Mouse (Mus musculus): ENCODE data around the gene Trim15. TPM values are rescaled to one million over a fixed set of nuclear protein-coding genes. Genes with fewer than 3 reads are reported as not detected.

Trim15 gene
- polyA plus RNA-seq (2012; rRNA removed) = 0.09 and 0.11 TPM in 2 replicates

GRCm38 (mm10) chr17:36866719-36867527 is at the start of gene Trim15:
Gene Trim15 (minus strand): TSS chr17:36867210.

GRCm38 (mm10) chr17:36897552-36898205 is 30.7 kb upstream of the Trim15 start, which contains the start of gene Trim31:
Gene Trim31 (plus strand): TSS chr17:36898118.

GRCm38 (mm10) chr17:36890073-36890903 is 23.3 kb upstream of the Trim15 start, which contains the start of gene Trim40:
Gene Trim40 (minus strand): TSS chr17:36890123.

GRCm38 (mm10) chr17:36869284-36869954 is 2.4 kb upstream of the Trim15 start, which contains the start of gene Trim10:
Gene Trim10 (plus strand): TSS chr17:36869574.

GRCm38 (mm10) chr17:36836874-36837647 is 29.9 kb downstream of the Trim15 start, which contains the start of gene Trim26:
Gene Trim26 (plus strand): TSS chr17:36837134.

GRCm38 (mm10) chr17:36811871-36812270 is 55.1 kb downstream of the Trim15 start, which contains the start of gene H2-M10.6:
Gene H2-M10.6 (plus strand): TSS chr17:36812171.

Other genes with a start within 250 kb of the Trim15 start
- not detected in 2 replicates for gene H2-M9, start 224.5 kb downstream of the Trim15 start, polyA plus RNA-seq (2012; rRNA removed)
- gene H2-M1, start 195.0 kb downstream of the Trim15 start, polyA plus RNA-seq (2012; rRNA removed) = not detected in 2 replicates
- not detected in 2 replicates for gene H2-M10.5, start 94.3 kb downstream of the Trim15 start, polyA plus RNA-seq (2012; rRNA removed)
- gene H2-M10.6, start 55.0 kb downstream of the Trim15 start, polyA plus RNA-seq (2012; rRNA removed) = not detected in 2 replicates
- gene Trim26, start 30.1 kb downstream of the Trim15 start, polyA plus RNA-seq (2012; rRNA removed) = 35.7 and 40.5 TPM in 2 replicates
- 0.29 and 0.55 TPM in 2 replicates for gene Trim10, start 2.4 kb upstream of the Trim15 start, polyA plus RNA-seq (2012; rRNA removed)
- 0.16 TPM in 1 of 2 replicates, not detected in the other for gene Trim40, start 22.9 kb upstream of the Trim15 start, polyA plus RNA-seq (2012; rRNA removed)
- 0.02 TPM in 1 of 2 replicates, not detected in the other for gene Trim31, start 30.9 kb upstream of the Trim15 start, polyA plus RNA-seq (2012; rRNA removed)
- gene Rnf39, start 75.7 kb upstream of the Trim15 start, polyA plus RNA-seq (2012; rRNA removed) = 0.25 and 0.30 TPM in 2 replicates
- 163 and 175 TPM in 2 replicates for gene Ppp1r11, start 84.5 kb upstream of the Trim15 start, polyA plus RNA-seq (2012; rRNA removed)
- gene Znrd1, start 91.3 kb upstream of the Trim15 start, polyA plus RNA-seq (2012; rRNA removed) = 59.2 and 62.7 TPM in 2 replicates
- gene Znrd1as, start 91.4 kb upstream of the Trim15 start, polyA plus RNA-seq (2012; rRNA removed) = 4.9 and 5.0 TPM in 2 replicates
- gene 2410137M14Rik, start 114.0 kb upstream of the Trim15 start, polyA plus RNA-seq (2012; rRNA removed) = 1.4 and 2.1 TPM in 2 replicates
- 14.7 and 16.0 TPM in 2 replicates for gene H2-M5, start 122.3 kb upstream of the Trim15 start, polyA plus RNA-seq (2012; rRNA removed)
- gene Zfp57, start 134.0 kb upstream of the Trim15 start, polyA plus RNA-seq (2012; rRNA removed) = 401 and 458 TPM in 2 replicates
- 0.04 and 0.11 TPM in 2 replicates for gene Mog, start 156.2 kb upstream of the Trim15 start, polyA plus RNA-seq (2012; rRNA removed)
- 205 and 209 TPM in 2 replicates for gene Gabbr1, start 178.8 kb upstream of the Trim15 start, polyA plus RNA-seq (2012; rRNA removed)
- gene Olfr90, start 221.3 kb upstream of the Trim15 start, polyA plus RNA-seq (2012; rRNA removed) = not detected in 2 replicates
- gene Olfr91, start 231.1 kb upstream of the Trim15 start, polyA plus RNA-seq (2012; rRNA removed) = not detected in 2 replicates